Mouse (Mus musculus) c-Kit-positive CD71-positive TER-119-positive erythroid progenitor cells, embryonic 14.5 days (primary cell): ENCODE data around the gene Rap1gds1.

Experiments
- DNase-seq: peaks from one replicate; pipeline ENCODE4 v3.0.0-alpha.2; 2013; ENCODE audit warnings: low spot score

The Rap1gds1 gene

DNA sequence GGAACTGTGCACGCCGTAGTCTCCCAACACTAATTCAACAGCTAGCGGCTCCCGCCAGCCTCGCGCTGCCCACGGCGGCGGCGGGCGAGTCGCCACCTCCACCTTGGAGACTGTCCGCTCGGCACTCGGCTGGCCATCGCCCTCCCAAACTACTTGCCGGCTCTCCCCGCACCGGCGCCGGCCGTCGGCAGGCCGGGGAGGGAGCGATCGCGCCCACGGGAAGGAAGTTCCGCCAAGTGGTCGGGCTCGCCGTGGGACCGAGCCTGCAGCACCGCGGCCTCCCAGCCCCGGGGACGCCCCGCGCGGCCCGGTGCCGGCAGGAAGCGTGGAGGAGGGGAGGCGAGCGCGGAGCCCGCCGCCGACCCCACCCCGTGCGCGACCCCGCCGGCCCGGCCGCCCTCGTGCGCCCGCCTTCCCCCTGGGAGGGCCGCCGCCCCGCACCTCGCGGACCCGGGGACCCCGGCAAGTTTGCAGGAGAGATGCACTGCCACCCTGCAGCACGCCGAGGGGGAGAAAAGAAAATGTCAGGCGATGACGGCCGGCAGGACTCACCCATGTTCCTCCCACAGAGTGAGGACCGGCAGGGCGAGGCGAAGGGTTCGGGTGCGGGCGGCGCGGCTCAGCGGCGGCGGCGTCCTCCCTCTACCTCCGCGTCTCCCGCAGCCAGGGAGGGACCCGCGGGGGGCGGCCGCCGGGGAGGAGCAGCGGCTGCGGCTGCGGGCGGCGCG lies at the start of gene Rap1gds1:
Gene Rap1gds1 (minus strand): TSS at position 718 of the 728 bp plus-strand sequence.
- DNase-seq, result peak; percentile 31

DNA sequence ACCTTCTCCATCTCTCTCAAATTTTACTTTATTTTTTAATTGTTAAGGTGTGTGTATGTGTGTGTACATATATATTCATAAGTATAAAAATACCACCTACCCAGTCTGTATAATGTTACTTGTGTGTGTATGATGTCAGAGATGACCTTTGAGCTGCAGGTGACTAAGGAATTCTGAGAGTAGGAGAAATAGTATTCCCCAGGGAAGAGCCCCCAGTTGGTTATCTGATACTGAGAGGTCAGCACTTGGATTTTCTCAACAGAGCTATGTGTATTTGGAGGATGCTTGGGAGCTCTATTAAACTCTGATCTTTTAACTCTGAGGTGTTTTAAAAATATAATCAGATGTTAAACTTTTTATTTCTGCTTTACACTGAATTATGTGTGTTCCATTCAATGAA lies 43.4 kb upstream of the Rap1gds1 start:
- no peak for DNase-seq

DNA sequence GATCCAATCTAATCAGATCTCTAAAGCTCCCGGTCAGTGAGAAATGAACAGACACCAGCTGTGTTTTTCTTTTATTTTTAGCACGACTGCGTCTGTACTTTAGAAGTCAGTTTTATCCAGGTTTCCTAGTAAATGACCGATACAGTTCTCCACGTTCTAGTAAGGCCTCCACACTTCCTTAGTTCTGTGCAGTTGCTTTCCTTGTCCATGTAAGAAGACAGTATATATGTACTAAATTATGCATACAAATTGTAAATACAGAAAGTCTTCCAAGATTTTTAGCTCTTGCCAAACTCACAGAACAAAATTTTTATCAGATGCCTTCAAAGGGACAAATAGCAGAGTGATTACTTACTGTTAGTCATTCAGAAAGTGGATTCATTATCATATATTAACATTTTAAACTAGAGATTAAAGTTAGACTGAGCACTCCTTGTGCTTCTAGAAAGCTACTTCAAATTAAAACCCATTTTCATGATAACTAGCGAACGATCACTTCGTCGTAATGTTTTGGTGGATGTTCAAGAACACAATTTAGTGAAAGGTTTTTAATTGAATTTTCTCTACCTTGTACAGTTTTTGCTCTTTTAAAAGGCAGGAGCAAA lies 41.8 kb upstream of the Rap1gds1 start:
- DNase-seq, result no peak

DNA sequence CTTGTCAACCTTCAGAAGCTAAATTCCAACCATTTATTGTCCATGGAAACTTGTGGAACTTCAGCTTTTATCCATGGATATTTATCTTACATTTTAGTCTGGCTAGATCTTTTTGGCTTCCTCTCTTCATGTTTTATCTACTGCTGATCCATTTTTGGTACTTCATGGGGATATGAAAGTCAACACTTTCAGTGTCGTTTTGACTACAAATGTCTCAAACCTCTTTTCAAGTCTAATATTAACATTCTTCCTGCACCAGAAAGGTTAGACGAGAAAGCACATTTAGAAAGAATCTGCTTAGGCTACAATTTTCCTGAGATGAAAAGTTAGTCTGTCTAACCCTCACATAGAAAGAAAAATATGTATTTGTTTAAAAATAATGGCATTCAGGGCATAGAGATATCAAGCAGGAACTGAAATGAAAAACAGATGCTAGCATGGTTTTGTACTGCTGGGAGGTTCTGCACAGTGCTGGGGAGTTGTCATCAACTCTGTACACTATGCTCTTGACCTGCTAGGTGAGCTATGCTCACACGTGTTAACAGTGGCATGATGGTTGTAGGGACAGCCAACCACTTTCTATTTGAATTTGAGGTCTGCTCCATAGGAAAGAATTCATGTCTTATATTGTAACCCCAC lies 37.5 kb upstream of the Rap1gds1 start:
- DNase-seq, result no peak

DNA sequence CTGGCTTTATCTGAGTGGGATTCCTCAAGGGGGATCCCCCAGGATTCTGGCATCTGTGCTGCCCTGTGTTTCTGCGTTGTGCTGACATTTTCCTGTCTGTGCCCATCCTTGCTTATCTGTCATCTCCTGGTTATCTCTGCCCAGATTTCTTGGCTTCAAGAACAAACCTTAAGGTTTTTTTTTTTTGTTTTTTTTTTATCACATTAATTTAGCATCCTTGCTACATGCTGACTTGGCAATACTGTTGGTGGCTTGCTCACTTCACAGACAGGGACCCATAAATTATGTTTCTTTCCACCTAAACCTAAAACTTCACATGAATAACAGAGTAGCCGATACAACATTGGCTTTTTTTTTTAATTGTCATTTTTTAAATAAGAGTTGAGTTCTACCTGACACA lies 36.9 kb upstream of the Rap1gds1 start:
- no peak for DNase-seq

DNA sequence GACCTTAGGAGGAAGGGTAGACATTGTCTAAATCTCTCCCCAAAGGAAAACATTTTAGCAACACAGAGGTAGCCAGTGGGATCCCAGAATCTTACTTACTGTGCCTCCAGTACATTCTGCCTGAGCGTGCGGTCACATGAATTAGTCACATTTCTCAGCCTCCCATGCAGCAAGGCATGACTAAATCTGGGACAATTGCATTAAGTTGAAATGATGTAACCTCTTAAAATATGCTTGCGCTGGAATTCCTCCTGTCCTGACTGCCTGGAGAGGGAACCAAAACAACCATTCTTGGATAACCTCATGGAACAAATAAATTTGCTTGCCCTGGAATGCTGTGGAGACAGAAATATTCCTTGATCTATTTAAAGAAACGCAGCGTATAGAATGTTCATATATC lies 33.2 kb upstream of the Rap1gds1 start:
- DNase-seq, result no peak

DNA sequence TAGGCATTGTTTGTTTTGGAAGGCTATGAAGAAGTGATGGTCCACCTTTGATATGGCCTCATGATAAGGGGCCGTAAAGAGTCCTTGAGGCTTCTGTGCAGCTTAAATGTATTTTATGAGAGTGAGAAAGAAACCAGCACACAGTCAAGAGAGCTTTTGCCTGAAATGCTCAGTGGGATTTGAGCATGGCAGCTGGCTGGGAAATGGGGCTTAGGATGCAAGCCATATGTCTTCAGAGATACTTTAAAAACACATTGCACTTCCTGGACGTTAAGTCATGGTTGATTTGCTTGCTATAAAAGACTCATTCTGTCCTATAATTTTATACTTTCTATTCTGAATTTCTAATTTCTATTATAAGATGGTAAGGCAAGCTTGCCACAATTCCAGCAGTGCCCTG lies 28.9 kb upstream of the Rap1gds1 start:
- DNase-seq, result no peak

DNA sequence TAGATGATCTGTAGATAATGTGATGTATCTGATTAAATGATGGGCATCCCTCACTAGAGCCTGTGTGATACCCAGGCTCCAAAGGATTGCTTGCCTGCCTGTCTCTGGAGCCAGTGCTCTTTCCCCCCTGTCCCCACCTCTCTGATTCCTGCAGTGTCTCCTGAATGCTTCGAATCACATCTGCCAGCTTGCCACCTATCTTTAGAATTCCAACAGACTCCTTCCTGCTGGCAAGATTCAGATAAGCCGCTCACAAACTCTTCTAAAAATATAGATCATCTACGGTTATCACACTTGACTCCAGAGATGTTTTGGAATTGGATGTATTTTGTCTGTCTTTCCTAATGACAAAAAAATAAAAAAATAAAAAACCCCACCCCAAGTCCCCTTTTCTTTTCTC lies 28.3 kb upstream of the Rap1gds1 start:
- no peak for DNase-seq

DNA sequence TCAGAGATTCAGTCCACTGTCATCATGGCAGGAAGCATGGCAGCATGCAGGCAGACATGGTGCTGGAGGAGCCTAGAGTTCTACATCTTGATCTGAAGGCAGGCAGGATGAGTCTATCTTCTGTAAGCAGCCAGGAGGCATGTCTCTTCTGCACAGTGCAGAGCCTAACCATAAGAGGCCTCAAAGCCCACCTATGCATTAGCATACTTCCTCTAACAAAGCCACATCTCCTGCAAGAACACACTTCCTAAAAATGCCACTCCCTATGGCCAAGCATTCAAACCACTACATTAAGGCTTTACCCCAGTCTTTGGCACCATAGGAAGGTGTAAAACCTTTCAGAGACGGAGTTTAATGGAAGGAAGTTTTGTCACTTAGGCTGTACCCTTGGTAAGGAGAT lies 26.9 kb upstream of the Rap1gds1 start:
- no peak for DNase-seq

DNA sequence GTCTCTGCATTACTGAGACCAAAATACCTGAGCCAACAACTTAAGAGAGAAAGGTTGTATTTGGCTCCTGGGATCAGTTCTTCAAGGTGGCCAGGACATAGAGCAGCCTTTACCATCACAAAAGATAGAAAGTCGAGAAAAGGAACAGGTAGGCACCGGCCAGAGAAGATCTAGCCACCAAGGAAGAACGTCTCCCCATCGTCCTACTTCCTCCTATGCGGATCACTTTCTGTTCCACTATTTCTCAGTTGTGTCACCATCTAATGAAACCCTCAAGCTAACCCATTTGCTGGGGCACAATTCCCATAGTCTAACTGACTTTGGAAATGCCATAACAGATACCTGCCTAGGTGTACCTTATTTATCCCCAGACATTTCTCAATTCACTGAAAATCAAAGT lies 24.3 kb upstream of the Rap1gds1 start:
- DNase-seq, result no peak

DNA sequence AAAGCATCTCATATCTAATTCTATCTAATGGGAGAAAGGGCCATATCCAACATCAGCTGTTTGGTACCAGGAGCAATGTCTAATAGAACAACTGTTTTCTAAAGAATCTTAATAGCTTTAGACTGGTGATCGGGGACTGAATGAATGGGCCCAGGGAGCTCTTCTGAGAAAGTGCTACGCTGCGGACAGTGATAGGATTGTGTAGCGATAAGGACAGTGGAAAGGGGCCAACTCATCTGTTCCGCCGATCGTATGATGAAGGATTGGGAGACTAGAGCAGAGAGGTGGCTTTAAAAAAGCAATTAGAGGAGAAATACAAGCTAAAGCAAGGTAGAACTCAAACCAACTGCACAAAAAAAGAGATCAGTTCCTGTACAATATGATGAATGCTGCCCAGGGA lies 20.9 kb upstream of the Rap1gds1 start:
- no peak for DNase-seq

DNA sequence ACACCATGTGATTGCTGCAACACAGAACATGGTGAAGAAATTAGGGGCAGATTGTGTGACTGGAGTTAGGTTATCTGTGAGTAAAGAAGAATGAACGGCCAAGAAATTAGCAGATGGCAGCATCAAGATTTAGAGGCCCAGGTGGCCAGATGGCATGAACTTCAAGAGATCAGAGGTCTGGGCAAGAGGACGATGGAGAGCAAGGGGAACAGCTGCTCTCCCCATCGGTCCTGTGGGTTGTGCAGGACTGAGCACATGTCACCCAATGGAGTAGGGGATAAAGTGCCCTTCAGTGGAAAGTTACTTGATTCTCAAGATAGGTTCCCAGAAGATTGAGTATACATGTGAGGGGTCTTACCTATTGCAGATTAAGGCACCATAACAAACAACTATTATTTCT lies 13.5 kb upstream of the Rap1gds1 start:
- no peak for DNase-seq

DNA sequence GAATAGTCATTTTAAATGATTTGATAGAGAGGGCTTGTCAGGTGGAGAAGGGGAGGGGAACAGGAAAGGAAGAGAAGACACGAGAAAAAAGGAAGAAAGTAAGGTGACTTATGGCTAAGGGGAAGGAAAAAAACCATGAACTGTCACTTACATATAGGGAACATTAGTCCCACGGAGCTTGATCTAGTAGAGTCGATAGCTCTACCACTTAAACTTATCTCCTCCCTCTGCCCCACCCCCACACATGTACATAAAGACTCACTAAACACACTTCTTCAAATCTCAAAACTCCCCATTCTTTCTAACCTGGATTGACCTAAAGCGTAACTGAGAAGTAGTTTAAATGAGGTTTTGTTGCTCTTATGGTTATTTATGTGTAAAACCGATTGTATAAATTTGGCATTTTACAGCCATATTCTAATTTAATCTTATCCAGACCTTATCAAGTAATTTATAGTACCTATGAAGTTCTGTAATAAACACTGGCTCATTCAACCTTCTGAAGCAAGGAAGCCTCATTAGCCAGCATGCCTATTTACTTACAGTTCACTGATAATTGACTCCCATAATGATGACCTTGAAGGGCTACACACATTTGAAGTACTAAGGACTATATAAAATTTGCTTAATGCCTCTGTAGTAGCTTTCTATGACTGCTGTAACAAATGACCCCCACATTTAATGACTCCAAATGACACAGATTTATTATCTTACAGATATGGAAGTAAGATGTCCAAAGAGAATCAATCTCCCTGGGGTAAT lies 9.0 kb upstream of the Rap1gds1 start:
- DNase-seq, result no peak

DNA sequence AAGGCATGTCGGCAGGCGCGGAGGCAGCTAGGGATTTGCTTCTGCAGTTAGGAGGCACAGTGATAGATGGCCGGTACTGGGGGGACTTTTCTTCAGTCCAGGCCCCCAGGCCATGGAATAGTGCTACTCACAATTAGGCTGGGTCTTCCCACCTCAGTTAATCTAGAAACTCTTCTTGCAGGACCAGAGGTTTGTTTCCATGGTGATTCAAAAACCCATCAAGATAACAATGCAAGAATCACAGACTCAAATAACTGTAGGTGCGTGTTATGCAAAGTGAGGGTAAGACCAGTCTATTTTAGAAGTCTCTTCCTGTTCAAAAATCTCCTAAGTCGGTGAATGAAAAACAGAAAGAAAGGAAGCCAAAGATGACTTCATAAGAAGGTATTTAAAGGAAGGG lies 4.8 kb upstream of the Rap1gds1 start:
- no peak for DNase-seq

DNA sequence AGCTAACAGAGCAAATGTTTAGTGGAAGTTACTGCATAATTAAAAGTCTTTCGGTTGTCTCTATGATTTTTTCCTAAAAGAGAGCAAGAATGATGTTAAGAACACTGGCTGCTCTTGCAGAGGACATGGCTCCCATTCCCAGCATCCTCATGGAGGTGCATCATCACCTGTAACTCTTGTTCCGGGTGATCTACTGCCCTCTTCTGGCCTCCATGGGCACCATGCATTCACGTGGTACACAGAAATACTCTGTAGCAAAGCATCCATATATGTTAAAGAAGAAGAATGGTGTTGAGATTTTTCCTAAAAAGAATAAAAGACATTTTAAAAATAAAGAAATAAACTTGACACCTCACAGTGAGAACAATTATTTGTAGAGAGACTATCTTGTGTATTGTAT lies 3.0 kb upstream of the Rap1gds1 start:
- DNase-seq, result no peak

DNA sequence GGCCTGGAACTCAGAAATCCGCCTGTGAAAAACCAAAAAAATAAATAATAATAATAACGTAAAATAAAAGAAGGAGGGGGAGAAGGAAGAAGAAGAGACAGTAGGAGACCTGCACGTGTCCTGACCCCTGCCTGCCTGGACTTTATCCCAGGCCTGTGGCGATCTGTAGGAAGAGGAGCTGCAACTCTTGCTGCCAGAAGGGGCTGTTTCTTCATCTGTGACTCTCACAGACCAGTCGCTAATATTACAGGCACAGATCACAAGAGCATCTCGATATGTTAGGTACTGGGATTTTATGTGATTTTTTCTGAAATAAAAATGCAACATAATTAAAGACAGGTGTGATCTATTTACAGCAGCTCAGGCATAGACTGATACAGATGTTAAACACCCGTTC lies 1.1 kb upstream of the Rap1gds1 start:
- peak; percentile 3 for DNase-seq

DNA sequence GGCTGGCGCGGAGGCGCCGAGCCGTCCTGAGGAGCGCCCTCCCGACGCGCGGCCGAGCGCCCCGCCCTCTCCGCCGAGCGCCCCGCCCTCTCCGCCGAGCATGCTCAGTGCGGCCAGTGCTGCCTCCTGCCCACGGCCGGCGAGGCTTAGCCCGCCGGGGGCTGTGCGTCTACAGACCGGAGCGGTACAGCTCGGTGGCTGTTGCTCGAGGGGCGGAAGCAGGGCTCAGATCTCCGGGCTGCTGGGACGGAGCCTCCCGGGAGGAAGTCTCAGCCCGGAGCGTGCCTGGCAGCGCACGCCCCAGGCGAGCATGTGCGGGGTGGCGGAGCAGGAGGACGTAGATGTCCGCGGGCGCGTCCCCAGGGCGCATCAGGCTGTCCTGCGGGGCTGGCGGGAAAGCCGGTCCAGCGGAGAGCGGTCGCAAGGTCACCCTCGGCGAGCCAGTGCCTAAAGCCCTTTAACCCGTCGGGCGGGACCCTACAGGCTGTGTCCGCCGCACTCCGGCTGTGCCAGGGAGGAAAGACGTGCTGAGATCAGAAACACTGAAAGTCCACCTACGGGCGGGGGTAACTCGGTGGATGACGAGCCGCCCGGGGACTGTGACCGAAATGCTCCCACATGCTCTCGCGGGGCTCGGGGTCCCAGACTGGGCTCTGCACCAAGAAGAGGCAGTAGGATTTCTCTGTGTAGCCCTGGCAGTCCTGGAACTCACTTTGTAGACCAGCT lies 495 bp upstream of the Rap1gds1 start:
- peak; percentile 77 for DNase-seq

DNA sequence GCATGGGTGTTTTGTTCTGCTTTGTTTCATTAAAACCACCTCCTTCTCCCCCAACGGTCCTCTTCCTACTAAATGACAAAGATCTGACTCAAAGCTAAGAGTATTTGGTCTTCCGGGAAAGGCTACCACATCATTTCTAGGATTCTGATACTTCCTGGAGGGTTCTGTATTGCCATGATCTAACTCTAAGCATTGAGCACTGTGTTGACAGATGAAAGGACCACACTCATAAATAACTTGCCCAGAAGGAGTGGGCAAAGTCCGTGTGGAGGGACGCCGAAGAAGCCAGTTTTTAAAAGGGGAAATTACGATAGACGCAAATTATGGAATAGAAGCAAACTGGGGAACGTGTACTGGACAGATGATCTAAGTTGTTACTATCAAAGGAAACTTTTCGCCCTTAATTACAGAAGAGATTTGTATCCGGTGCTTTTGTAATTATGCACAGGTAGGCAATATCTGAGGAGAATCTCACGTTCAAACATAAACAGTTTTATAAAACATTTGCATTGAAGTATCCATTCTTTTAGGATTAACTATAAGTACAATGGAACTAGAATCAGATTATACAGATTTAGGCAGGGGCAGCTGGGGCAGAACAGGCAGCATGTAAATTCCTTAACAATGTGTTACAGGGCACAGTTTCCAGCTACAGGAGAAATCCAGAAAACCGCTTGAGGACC lies 1.1 kb downstream of the Rap1gds1 start:
- peak; percentile 21 for DNase-seq

DNA sequence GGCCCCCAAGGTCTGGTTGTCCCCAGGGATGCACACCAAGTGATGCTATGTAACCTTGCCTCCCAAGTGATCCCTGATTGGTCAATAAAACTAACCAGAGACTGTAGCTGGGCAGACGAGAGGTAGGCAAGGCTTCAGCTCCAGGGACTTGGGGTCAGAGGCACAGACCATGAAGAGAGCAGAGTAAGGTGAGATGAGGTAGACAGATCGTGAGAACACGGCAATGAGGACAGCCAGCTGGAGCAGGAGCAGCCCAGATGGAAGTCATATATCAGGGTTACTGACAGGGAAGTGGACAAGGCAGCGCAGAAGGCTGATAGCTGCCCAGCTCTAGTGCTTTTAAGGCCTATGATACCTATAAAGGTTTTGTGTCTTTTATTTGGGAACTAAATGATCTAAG lies 5.5 kb downstream of the Rap1gds1 start:
- DNase-seq, result no peak

DNA sequence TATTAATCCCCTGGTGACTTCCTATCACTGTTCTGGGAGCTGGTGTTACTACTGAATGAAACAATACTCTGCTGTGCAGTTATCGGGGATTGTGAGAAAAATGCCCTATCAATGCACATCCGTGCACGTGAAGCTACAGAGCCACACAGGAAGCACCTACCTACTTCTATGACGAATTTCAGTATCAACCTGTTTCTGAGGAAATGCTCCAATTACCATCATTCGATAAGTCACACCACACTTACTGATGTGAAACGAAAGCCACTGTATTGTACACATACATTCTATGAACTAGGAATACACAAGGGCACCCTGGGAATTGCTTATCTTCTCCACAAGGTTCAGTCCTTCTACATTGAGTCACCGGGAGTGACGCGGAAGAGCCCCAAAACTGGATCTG lies 10.9 kb downstream of the Rap1gds1 start:
- DNase-seq, result no peak

DNA sequence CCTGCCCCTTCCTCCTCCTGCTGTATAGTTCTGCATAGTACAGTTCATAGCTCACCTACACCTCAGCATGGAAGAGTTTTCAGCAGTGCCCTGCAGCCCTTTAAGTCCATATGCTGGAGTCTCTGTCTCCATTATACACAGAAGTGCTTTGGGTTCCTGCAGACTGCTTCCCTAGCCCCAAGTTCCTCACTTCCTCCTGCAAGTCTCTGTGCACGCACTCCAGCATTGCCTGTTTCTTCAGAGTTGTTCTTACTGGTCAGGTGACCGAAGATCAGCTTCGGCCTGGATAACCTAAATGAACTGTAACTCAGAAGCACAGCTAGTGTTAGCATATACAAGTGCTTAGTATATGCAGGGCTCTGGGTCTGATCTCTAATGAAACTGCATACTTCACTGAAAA lies 12.9 kb downstream of the Rap1gds1 start:
- DNase-seq, result no peak
